Mouse (Mus musculus): Measurements from ENCODE around the gene Clec4g. TPM values are rescaled to one million over a fixed set of nuclear protein-coding genes. Genes with fewer than 3 reads are reported as not detected.
"Not testable (repeated sequence)": the region's sequence is repeated elsewhere in the genome, so short reads cannot be mapped to it uniquely, and the experiment has no call there.

The Clec4g gene
- 0.66 TPM in 1 of 2 replicates, not detected in the other for polyA plus RNA-seq (2014; fragmentation: Nextera tagmentation; extraction: Ambion mirVana)

DNA sequence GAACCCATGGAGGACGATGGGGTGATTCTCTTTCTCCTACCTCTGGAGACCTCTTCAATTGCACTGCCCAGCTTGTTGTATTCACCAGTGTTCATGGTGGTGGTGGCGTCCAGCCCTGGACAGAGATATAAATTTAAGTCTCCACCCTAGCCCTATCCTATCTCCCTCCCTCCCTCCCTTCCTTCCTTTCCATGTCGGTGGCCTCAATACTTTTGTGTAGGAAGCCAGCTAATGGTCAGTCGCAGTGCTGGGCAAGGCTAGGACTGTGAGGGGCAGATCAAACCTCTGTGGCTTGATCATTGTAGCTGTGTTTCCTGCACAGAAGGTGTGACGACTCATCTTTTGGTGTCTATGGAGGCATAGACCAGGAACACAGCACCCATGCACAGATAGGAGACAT lies at the start of gene Clec4g:
Gene Clec4g (minus strand): TSS at position 101 of the 400 bp plus-strand sequence.
- no peak for TF ChIP-seq CTCF (IDR thresholded peaks at IDR 0.05; ENCODE audit: low read depth)
- Histone ChIP-seq H3K4me3 (ENCODE audit: low read depth, low read length) (no peak within 1 kb of the TSS), H3K9ac (no peak within 1 kb of the TSS), H3K27me3 (ENCODE audit: insufficient read depth, low read length) (no peaks in the 10 kb centered on the region), H3K4me2 (no peak within 1 kb of the TSS), H3K9me3 (ENCODE audit: low read depth, low read length) (no peaks in the 10 kb centered on the region), H3K27ac (ENCODE audit: low read depth) (no peak within 1 kb of the TSS), H3K36me3 (ENCODE audit: insufficient read depth) (no peaks in the 10 kb centered on the region), H3K4me1 (ENCODE audit: insufficient read depth) (no peaks in the 10 kb centered on the region)
- ATAC-seq (ENCODE audit: insufficient read depth) (no peak), DNase-seq (no peak)
- WGBS: 63% methylated on average over 5 of the region's 5 CpGs

- not testable (repeated sequence) for H3K9ac ChIP-seq; ATAC-seq (ENCODE audit: insufficient read depth); H3K4me1 ChIP-seq (ENCODE audit: insufficient read depth); H3K4me2 ChIP-seq; DNase-seq; H3K9me3 ChIP-seq (ENCODE audit: low read depth, low read length); H3K27ac ChIP-seq (ENCODE audit: low read depth); H3K4me3 ChIP-seq (ENCODE audit: low read depth, low read length); H3K36me3 ChIP-seq (ENCODE audit: insufficient read depth); H3K27me3 ChIP-seq (ENCODE audit: insufficient read depth, low read length)
- WGBS: 72% methylated on average over 5 of the region's 5 CpGs
Measured at GRCm38 (mm10) chr8:3768641-3769040, 48.2 kb upstream of the Clec4g start.

GRCm38 (mm10) chr8:3754261-3754850 lies 33.9 kb upstream of the Clec4g start:
- WGBS: 65% methylated on average over 18 of the region's 18 CpGs
- Histone ChIP-seq H3K4me2 (no peak overlapping the region), H3K4me3 (ENCODE audit: low read depth, low read length) (no peak overlapping the region), H3K27me3 (ENCODE audit: insufficient read depth, low read length) (no peaks in the 10 kb centered on the region), H3K4me1 (ENCODE audit: insufficient read depth) (no peaks in the 10 kb centered on the region), H3K9ac (no peak overlapping the region), H3K36me3 (ENCODE audit: insufficient read depth) (no peaks in the 10 kb centered on the region), H3K27ac (ENCODE audit: low read depth) (no peak overlapping the region), H3K9me3 (ENCODE audit: low read depth, low read length) (peaks cover 4% of the 10 kb centered on the region; the same call in 1 of the 2 replicates)
- TF ChIP-seq CTCF (IDR thresholded peaks at IDR 0.05; ENCODE audit: low read depth): no peak
- peak; percentile 97 for DNase-seq
- peak; percentile 100 for ATAC-seq (ENCODE audit: insufficient read depth)

GRCm38 (mm10) chr8:3748761-3749160 lies 28.3 kb upstream of the Clec4g start, which contains the start of gene Cd209a:
Gene Cd209a, minus strand, starts transcription at chr8:3748984.
- Histone ChIP-seq H3K27ac (ENCODE audit: low read depth) (no peak within 1 kb of the TSS), H3K4me1 (ENCODE audit: insufficient read depth) (no peaks in the 10 kb centered on the region), H3K36me3 (ENCODE audit: insufficient read depth) (no peaks in the 10 kb centered on the region), H3K9me3 (ENCODE audit: low read depth, low read length) (no peaks in the 10 kb centered on the region), H3K27me3 (ENCODE audit: insufficient read depth, low read length) (no peaks in the 10 kb centered on the region), H3K9ac (no peak within 1 kb of the TSS), H3K4me2 (no peak within 1 kb of the TSS), H3K4me3 (ENCODE audit: low read depth, low read length) (no peak within 1 kb of the TSS)
- no peak for DNase-seq
- 78% methylated on average over 4 of the region's 4 CpGs for WGBS
- no peak for ATAC-seq (ENCODE audit: insufficient read depth)
- TF ChIP-seq CTCF (IDR thresholded peaks at IDR 0.05; ENCODE audit: low read depth): no peak

GRCm38 (mm10) chr8:3736947-3737346 lies 16.5 kb upstream of the Clec4g start:
- 75% methylated on average over 2 of the region's 2 CpGs for WGBS
- Histone ChIP-seq H3K27me3 (ENCODE audit: insufficient read depth, low read length) (no peaks in the 10 kb centered on the region), H3K36me3 (ENCODE audit: insufficient read depth) (no peaks in the 10 kb centered on the region), H3K4me2 (no peak overlapping the region), H3K4me3 (ENCODE audit: low read depth, low read length) (no peak overlapping the region), H3K4me1 (ENCODE audit: insufficient read depth) (no peaks in the 10 kb centered on the region), H3K27ac (ENCODE audit: low read depth) (no peak overlapping the region), H3K9ac (no peak overlapping the region), H3K9me3 (ENCODE audit: low read depth, low read length) (no peaks in the 10 kb centered on the region)
- no peak for TF ChIP-seq CTCF (IDR thresholded peaks at IDR 0.05; ENCODE audit: low read depth)
- DNase-seq (no peak), ATAC-seq (ENCODE audit: insufficient read depth) (no peak)

GRCm38 (mm10) chr8:3735599-3735998 lies 15.1 kb upstream of the Clec4g start:
- Histone ChIP-seq H3K36me3 (ENCODE audit: insufficient read depth) (no peaks in the 10 kb centered on the region), H3K9ac (no peak overlapping the region), H3K27me3 (ENCODE audit: insufficient read depth, low read length) (no peaks in the 10 kb centered on the region), H3K9me3 (ENCODE audit: low read depth, low read length) (no peaks in the 10 kb centered on the region), H3K4me3 (ENCODE audit: low read depth, low read length) (no peak overlapping the region), H3K4me1 (ENCODE audit: insufficient read depth) (no peaks in the 10 kb centered on the region), H3K27ac (ENCODE audit: low read depth) (no peak overlapping the region), H3K4me2 (no peak overlapping the region)
- no peak for TF ChIP-seq CTCF (IDR thresholded peaks at IDR 0.05; ENCODE audit: low read depth)
- ATAC-seq (ENCODE audit: insufficient read depth) (no peak), DNase-seq (no peak)
- 76% methylated on average over 2 of the region's 2 CpGs for WGBS

DNA sequence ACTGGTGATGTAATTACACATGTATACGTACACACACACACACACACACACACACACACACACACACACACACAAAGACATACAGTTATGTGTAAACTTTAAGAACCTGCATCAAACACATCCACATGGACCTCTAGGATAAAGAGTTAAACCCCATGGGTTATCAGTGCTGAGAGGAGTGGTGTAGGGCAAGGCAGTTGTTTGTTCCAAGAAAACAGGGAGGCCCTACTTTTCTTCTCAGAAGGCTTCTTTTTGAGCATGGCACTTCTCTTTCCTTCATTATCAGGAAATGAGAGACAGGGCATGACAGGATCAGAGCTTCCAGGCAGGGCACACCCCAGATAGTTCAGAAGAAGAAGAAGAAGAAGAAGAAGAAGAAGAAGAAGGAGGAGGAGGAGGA lies 13.6 kb upstream of the Clec4g start:
- H3K9me3 ChIP-seq (ENCODE audit: low read depth, low read length): no peaks in the 10 kb centered on the region
- WGBS: 40% methylated on average over 1 of the region's 1 CpGs
- H3K9ac ChIP-seq: no peak overlapping the region
- no peak overlapping the region for H3K27ac ChIP-seq (ENCODE audit: low read depth)
- H3K27me3 ChIP-seq (ENCODE audit: insufficient read depth, low read length): no peaks in the 10 kb centered on the region
- DNase-seq (no peak), ATAC-seq (ENCODE audit: insufficient read depth) (no peak)
- no peak overlapping the region for H3K4me3 ChIP-seq (ENCODE audit: low read depth, low read length)
- no peak overlapping the region for H3K4me2 ChIP-seq
- TF ChIP-seq CTCF (IDR thresholded peaks at IDR 0.05; ENCODE audit: low read depth): no peak
- H3K36me3 ChIP-seq (ENCODE audit: insufficient read depth): no peaks in the 10 kb centered on the region
- H3K4me1 ChIP-seq (ENCODE audit: insufficient read depth): no peaks in the 10 kb centered on the region
